ENCODE assay signal across 8 mouse cellular contexts in the genomic region with DNA sequence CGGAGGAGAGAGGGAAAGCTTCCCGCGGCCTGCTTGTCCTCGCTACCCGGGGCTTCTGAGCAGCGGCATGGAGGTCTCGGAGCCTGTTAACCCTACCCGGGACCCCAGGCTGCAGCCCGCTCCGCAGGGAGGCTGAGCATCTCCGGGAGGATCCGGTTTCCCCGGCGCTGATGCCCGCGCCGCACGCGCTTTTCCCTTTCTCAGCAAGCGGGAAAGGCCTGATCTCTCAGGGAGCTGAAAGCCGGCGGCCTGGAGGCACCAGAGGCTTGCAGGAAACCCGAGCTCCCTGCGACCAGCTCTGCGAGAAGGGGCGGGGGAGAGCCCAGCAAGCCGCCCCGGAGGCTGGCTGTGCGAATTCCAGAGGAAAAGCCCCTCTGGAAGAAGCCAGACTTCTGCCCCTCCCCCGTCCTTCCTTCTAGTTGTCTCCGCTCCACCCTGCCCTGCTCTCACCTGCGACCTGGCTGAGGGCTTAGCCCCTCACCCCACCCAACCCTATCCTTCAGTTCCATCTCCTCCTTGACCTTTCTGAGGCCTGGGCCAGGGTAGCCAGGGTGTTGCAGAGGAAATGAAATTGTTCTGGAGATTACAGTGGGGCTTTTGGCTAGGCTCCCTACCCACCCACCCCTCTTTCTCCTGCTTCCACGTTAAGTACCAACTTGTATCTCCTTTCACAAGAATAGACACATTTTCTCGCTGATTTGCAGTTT. TPM values are rescaled to one million over a fixed set of nuclear protein-coding genes. Genes with fewer than 3 reads are reported as not detected.
A peak's percentile ranks its signal among the peaks of the same experiment; 100 is the strongest.
DNase-seq lines count a peak whose midpoint lies in the region; ATAC-seq and TF ChIP-seq lines count a peak whose summit lies in the region.

No protein-coding gene starts in this region.

- peak; percentile 48 for DNase-seq in gastrocnemius, adult 2 months
- DNase-seq in gastrocnemius, adult 18-20 months (ENCODE audit: low spot score) = no peak
- DNase-seq in G1E (ENCODE audit: low spot score) = no peak
- peak; percentile 66 to 72 for DNase-seq in heart, postnatal 14 days
- DNase-seq in left cerebral cortex, postnatal 4 days = peak; percentile 60

- peaks cover 32% of the 10 kb centered on the region for H3K4me1 ChIP-seq in G1E (ENCODE audit: insufficient read depth, low read depth, low read length)
- peaks cover 45% of the 10 kb centered on the region for H3K4me1 ChIP-seq in embryonic facial prominence, embryonic 12.5 days
- peaks cover 25% of the 10 kb centered on the region for H3K4me1 ChIP-seq in midbrain, embryonic 16.5 days (ENCODE audit: control insufficient read depth, insufficient read depth, low read length)

- no peaks in the 10 kb centered on the region for H3K9me3 ChIP-seq in G1E (replicated peaks)
- no peaks in the 10 kb centered on the region for H3K9me3 ChIP-seq in embryonic facial prominence, embryonic 12.5 days
- no peaks in the 10 kb centered on the region for H3K9me3 ChIP-seq in midbrain, embryonic 16.5 days (replicated peaks; ENCODE audit: control insufficient read depth, low read length, poor library complexity, severe bottlenecking)

- H3K36me3 ChIP-seq in G1E (replicated peaks) = no peaks in the 10 kb centered on the region
- H3K36me3 ChIP-seq in embryonic facial prominence, embryonic 12.5 days = no peaks in the 10 kb centered on the region
- H3K36me3 ChIP-seq in midbrain, embryonic 16.5 days (ENCODE audit: control insufficient read depth, insufficient read depth, low read length) = no peaks in the 10 kb centered on the region

- ATAC-seq in G1E (ENCODE audit: extremely low read depth, insufficient number of reproducible peaks, low FRiP score, poor library complexity, severe bottlenecking) = no peak
- peak; percentile 12; the same call in 1 of the 2 replicates for ATAC-seq in embryonic facial prominence, embryonic 12.5 days (ENCODE audit: insufficient number of reproducible peaks, insufficient read depth, low FRiP score, low TSS enrichment)
- no peak for ATAC-seq in midbrain, embryonic 16.5 days
- no peak for ATAC-seq in inflammation-experienced regulatory T-cells, adult 6 months

- intact Hi-C loops in gastrocnemius, adult 2 months (cut with DNase I) = loop anchor here (2.0 kb wide), 1 partner anchor 15 kb away; no protein-coding TSS in a partner anchor
- intact Hi-C loops in heart, postnatal 14 days (cut with DNase I) = loop anchor here (2.0 to 5.0 kb wide), 2 partner anchors 15 to 1245 kb away; no protein-coding TSS in a partner anchor
- intact Hi-C loops in left cerebral cortex, postnatal 4 days (cut with DNase I) = loop anchor here (10.0 kb wide), 1 partner anchor 663 kb away; the partner anchor contains the start of gene Spag6

- H3K27me3 ChIP-seq in G1E (ENCODE audit: insufficient read depth, low read length) = peaks cover 79% of the 10 kb centered on the region
- H3K27me3 ChIP-seq in embryonic facial prominence, embryonic 12.5 days = no peaks in the 10 kb centered on the region
- H3K27me3 ChIP-seq in midbrain, embryonic 16.5 days (ENCODE audit: control insufficient read depth, insufficient read depth, low read depth, low read length) = no peaks in the 10 kb centered on the region

- H3K9ac ChIP-seq in embryonic facial prominence, embryonic 12.5 days = peak overlapping the region; percentile 69
- peak overlapping the region; percentile 75 for H3K9ac ChIP-seq in midbrain, embryonic 16.5 days (ENCODE audit: low read depth, low read length)

- WGBS in embryonic facial prominence, embryonic 12.5 days = under 1% methylated on average over 32 of the region's 34 CpGs
- WGBS in midbrain, embryonic 16.5 days = 6% methylated on average over 34 of the region's 34 CpGs

- TF ChIP-seq CTCF in gastrocnemius, adult 2 months (IDR thresholded peaks at IDR 0.05) = no peak
- no peak for TF ChIP-seq CTCF in G1E (IDR thresholded peaks at IDR 0.05; ENCODE audit: low read depth, low read length)

- H3K4me3 ChIP-seq in gastrocnemius, adult 2 months = peak overlapping the region; percentile 67
- peak overlapping the region; percentile 31; the same call in 1 of the 2 replicates for H3K4me3 ChIP-seq in G1E (ENCODE audit: low read depth, low read length)
- H3K4me3 ChIP-seq in embryonic facial prominence, embryonic 12.5 days = peak overlapping the region; percentile 36
- peak overlapping the region; percentile 38 for H3K4me3 ChIP-seq in midbrain, embryonic 16.5 days (ENCODE audit: low read depth, low read length)

- H3K27ac ChIP-seq in gastrocnemius, adult 2 months = peak overlapping the region; percentile 68
- H3K27ac ChIP-seq in embryonic facial prominence, embryonic 12.5 days = peak overlapping the region; percentile 43; the same call in 1 of the 2 replicates
- H3K27ac ChIP-seq in midbrain, embryonic 16.5 days (ENCODE audit: low read length) = no peak overlapping the region

- peak overlapping the region; percentile 89 for H3K4me2 ChIP-seq in embryonic facial prominence, embryonic 12.5 days (replicated peaks)
- H3K4me2 ChIP-seq in midbrain, embryonic 16.5 days (ENCODE audit: low read length) = peak overlapping the region; percentile 88

RNA-seq across cellular contexts. Expression of gene A930004D18Rik, which starts 5.6 kb away (rescaled TPM):
- under 1 TPM; 0.20 to 0.59 TPM for total RNA-seq in gastrocnemius, adult 2 months (2021)
- total RNA-seq in gastrocnemius, adult 18-20 months (2021) = under 1 TPM; 0.34 to 0.64 TPM
- total RNA-seq in G1E (2014; fragmentation: Nextera tagmentation) (0.30 and 0.87 TPM in 2 replicates), G1E (2017) (1.5 and 2.1 TPM in 2 replicates)
- polyA plus RNA-seq in G1E (2012) = 0.55 and 0.65 TPM in 2 replicates
- polyA plus RNA-seq in embryonic facial prominence, embryonic 12.5 days (2016; fragmentation: Nextera tagmentation; extraction: Ambion mirVana) = 16.4 and 18.7 TPM in 2 replicates
- total RNA-seq in heart, postnatal 14 days (2021) = 1 to 10 TPM; 3.1 to 4.0 TPM
- 1 to 10 TPM; 3.2 to 5.2 TPM for total RNA-seq in left cerebral cortex, postnatal 4 days (2021)
- 7.5 and 10.8 TPM in 2 replicates for polyA plus RNA-seq in midbrain, embryonic 16.5 days (2015; fragmentation: Nextera tagmentation; extraction: Ambion mirVana)
- 1 to 10 TPM in 2 of 3 experiments, under 1 TPM in 1; 0.17 to 4.6 (median 2.0) TPM for polyA plus RNA-seq in inflammation-experienced regulatory T-cells, adult 6 months (2017; shearing (Covaris generic))

RNA-seq across cellular contexts. Expression of gene Skida1, which starts 16.9 kb away (rescaled TPM):
- total RNA-seq in gastrocnemius, adult 2 months (2021) = under 1 TPM; 0.14 to 0.46 TPM
- total RNA-seq in gastrocnemius, adult 18-20 months (2021) = under 1 TPM; 0.07 to 0.12 TPM
- total RNA-seq in G1E (2014; fragmentation: Nextera tagmentation) (1.3 and 33.3 TPM in 2 replicates), G1E (2017) (1.8 and 2.0 TPM in 2 replicates)
- polyA plus RNA-seq in G1E (2012) = 0.20 TPM in 2 replicates
- 14.2 and 14.7 TPM in 2 replicates for polyA plus RNA-seq in embryonic facial prominence, embryonic 12.5 days (2016; fragmentation: Nextera tagmentation; extraction: Ambion mirVana)
- 1 to 10 TPM; 3.3 to 4.8 TPM for total RNA-seq in heart, postnatal 14 days (2021)
- total RNA-seq in left cerebral cortex, postnatal 4 days (2021) = 10 to 100 TPM; 11.6 to 13.9 TPM
- 5.0 and 7.4 TPM in 2 replicates for polyA plus RNA-seq in midbrain, embryonic 16.5 days (2015; fragmentation: Nextera tagmentation; extraction: Ambion mirVana)
- 1 to 10 TPM in 1 of 3 experiments, under 1 TPM in 2; 0.37 to 1.0 (median 0.83) TPM for polyA plus RNA-seq in inflammation-experienced regulatory T-cells, adult 6 months (2017; shearing (Covaris generic))

RNA-seq across cellular contexts. Expression of gene Mllt10, which starts 23.1 kb away (rescaled TPM):
- total RNA-seq in gastrocnemius, adult 2 months (2021) = 10 to 100 TPM; 24.0 to 24.1 TPM
- total RNA-seq in gastrocnemius, adult 18-20 months (2021) = 10 to 100 TPM; 21.8 to 23.2 TPM
- total RNA-seq in G1E (2014; fragmentation: Nextera tagmentation) = 141 and 160 TPM in 2 replicates
- total RNA-seq in G1E (2017) = 62.9 and 73.6 TPM in 2 replicates
- polyA plus RNA-seq in G1E (2012) = 20.5 and 20.8 TPM in 2 replicates
- 69.9 and 73.8 TPM in 2 replicates for polyA plus RNA-seq in embryonic facial prominence, embryonic 12.5 days (2016; fragmentation: Nextera tagmentation; extraction: Ambion mirVana)
- 10 to 100 TPM; 41.6 to 42.5 TPM for total RNA-seq in heart, postnatal 14 days (2021)
- 10 to 100 TPM; 50.4 to 59.6 TPM for total RNA-seq in left cerebral cortex, postnatal 4 days (2021)
- 43.7 and 45.8 TPM in 2 replicates for polyA plus RNA-seq in midbrain, embryonic 16.5 days (2015; fragmentation: Nextera tagmentation; extraction: Ambion mirVana)
- polyA plus RNA-seq in inflammation-experienced regulatory T-cells, adult 6 months (2017; shearing (Covaris generic)) = 10 to 100 TPM; 26.7 to 44.6 (median 37.8) TPM

RNA-seq across cellular contexts. Expression of gene H2al2a, which starts 35.2 kb away (rescaled TPM):
- total RNA-seq in gastrocnemius, adult 2 months (2021) = not detected
- total RNA-seq in gastrocnemius, adult 18-20 months (2021) = not detected
- not detected in 2 replicates for total RNA-seq in G1E (2014; fragmentation: Nextera tagmentation)
- total RNA-seq in G1E (2017) = not detected in 2 replicates
- not detected in 2 replicates for polyA plus RNA-seq in G1E (2012)
- not detected in 2 replicates for polyA plus RNA-seq in embryonic facial prominence, embryonic 12.5 days (2016; fragmentation: Nextera tagmentation; extraction: Ambion mirVana)
- not detected for total RNA-seq in heart, postnatal 14 days (2021)
- total RNA-seq in left cerebral cortex, postnatal 4 days (2021) = not detected
- polyA plus RNA-seq in midbrain, embryonic 16.5 days (2015; fragmentation: Nextera tagmentation; extraction: Ambion mirVana) = not detected in 2 replicates
- not detected for polyA plus RNA-seq in inflammation-experienced regulatory T-cells, adult 6 months (2017; shearing (Covaris generic))

Comparison
In these comparisons a context has a peak if more than half of its experiments do, and no peak if none do; other contexts are left out.
1. DNase-seq: peak in gastrocnemius, adult 2 months (single experiment), heart, postnatal 14 days (2 of 2) and left cerebral cortex, postnatal 4 days (single experiment); none in gastrocnemius, adult 18-20 months (single experiment) and G1E (single experiment).
2. Peak in every context shown above with its lines, with median percentiles within 50 percentile points of each other: H3K4me3 ChIP-seq.